Mouse (Mus musculus): ENCODE measurements around the gene Tfeb.

Gene Tfeb

DNA sequence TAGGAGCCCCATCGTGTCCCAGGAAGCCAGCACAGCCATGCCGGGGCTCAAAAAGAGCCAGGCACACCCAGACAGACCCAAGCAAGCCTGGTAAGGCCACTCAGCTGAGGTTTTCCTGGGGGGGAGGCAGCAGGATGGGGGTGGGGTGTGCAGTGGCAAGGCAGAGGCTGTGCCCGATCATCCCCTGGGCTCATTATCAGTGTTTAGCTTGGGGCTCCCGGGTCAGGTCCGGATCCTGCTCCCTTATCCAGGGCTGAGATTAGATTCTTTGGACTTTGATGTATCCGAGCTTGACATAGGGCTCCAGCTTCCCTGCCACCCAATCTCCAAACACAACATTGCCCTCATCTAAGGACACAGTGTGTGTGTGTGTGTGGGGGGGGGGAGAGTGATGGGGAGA lies 24.9 kb upstream of the Tfeb start:
- DNase-seq (ENCODE audit: extremely low spot score, low spot score): no peak

DNA sequence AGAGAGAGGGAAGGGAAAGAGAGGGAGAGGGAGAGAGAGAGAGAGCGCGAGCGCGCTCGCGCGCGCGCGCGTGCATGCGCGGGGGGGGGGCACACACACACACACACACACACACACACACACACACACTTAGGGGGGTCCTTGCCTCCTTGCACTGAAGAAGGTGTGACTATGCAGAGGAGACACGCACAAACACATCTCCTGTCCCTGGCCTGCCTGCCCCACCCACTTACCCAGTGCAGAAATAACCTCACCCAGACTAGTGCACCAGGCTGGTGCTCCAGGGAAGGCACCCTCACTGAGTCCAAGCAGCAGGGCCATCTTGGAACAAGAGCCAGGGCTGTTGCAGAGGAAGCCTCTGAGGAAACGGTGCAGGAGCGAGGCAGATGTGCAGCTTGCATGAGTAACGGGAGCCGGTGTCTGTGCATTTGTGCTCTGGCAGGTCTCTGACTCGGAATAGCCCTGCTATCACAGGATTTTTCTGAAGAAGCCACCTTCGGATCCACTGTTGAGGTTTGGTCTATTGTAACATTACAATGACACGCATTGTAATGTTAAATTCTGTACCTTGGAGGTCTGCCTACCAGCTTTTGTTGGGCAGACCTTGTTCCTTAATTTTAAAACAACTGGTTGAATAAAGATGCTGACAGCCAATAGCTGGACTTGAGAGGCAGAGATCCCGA lies 23.8 kb upstream of the Tfeb start:
- DNase-seq (ENCODE audit: extremely low spot score, low spot score): no peak

DNA sequence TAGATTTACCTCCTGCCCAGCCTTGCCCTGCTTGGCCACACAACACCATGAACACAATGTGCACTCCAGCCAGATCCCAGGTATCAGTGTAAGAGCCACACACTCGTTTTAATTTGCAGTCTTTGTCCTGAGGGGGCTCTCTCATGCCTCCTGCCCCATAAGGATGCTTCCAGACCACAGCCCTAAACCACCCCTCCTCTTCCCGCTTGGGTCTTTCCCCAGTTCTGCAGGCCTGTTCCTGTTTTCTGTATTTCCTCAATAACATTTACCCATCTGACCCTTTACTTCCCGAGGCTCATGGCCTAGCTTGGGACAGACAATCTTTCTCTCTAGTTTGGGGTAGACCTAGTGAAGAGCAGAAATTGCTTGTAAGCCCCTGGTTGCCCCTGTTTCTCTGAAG lies 21.8 kb upstream of the Tfeb start:
- no peak for DNase-seq (ENCODE audit: extremely low spot score, low spot score)

DNA sequence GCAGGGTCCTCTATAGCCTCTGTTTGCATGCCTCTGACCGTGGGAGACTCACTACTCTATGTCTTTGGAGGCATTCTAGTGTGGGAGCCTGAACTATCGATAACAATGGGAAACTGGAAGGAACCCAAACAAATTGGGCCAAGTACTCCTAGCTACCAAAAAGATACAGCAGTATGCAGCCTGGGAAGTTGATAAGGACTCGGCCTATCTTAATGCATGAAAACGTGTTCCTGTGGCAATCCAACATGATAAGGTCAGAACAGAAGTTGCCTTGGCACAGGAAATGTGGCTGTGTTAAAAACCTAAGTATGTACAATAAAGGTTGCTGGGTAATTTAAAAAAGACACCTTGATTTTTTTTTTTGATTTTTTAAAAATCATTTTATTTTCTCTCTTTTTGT lies 15.6 kb upstream of the Tfeb start:
- DNase-seq (ENCODE audit: extremely low spot score, low spot score): no peak

DNA sequence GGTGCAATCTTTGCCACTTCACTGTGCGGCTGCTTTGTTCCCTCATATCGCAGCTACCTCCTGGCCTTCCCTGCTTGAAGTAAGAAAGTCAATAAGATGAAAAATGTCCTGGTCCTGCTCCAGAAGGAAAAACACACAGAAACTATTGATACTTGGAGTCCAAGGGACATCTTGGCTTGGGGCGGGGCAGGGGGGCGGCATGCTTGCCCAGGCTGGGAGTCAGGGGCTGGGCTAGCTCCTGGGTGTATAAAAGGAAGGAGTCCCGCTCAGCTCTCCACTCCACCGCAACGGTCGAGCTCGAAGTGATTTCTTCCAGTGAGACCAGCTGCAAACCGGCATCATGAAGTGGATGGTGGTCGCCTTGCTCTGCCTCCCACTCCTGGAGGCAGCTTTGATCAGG lies 10.3 kb upstream of the Tfeb start, which contains the start of gene Pgc:
Gene Pgc, plus strand, starts transcription at position 277 of the 400 bp plus-strand sequence.
- no peak for DNase-seq (ENCODE audit: extremely low spot score, low spot score)

DNA sequence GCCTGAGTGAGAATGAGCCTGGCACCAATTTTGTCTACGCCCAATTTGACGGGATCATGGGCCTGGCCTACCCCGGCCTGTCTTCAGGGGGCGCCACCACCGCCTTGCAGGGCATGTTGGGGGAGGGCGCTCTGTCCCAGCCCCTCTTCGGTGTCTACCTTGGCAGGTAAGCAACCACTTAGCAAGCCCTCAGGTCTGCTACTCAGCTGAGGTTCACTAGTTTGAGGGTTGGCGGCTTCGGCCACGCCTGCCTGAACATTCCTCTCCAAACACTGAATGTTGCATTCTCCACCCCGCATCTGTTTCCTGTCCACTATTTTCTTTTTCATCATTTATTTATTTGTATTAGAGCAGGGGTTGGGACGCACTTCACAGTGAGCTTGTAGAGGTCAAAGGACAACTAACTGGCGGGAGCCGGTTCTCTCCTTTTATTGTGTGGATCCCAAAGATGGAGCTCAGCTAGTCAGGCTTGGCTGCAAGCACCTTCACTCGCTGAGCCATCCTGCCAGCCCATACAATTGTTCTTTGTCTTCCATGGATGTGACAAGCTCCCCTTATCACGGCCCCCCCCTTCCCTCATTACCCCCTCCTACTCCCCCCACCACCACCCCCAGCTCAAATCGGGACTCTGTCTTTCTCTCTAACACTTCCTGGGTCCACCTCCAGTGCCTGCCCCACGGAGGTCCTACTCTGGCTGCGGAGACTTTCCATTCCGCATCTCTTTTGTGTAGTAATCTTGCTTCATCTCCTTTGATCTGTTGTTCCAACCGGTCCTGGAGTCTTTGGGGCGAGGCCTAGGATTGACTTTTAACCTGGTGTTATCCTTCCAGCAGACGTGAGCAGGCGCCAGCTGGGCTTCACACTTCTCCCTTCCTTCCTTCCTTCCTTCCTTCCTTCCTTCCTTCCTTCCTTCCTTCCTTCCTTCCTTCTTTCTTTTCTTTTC lies 5.9 kb upstream of the Tfeb start:
- no peak for DNase-seq (ENCODE audit: extremely low spot score, low spot score)

DNA sequence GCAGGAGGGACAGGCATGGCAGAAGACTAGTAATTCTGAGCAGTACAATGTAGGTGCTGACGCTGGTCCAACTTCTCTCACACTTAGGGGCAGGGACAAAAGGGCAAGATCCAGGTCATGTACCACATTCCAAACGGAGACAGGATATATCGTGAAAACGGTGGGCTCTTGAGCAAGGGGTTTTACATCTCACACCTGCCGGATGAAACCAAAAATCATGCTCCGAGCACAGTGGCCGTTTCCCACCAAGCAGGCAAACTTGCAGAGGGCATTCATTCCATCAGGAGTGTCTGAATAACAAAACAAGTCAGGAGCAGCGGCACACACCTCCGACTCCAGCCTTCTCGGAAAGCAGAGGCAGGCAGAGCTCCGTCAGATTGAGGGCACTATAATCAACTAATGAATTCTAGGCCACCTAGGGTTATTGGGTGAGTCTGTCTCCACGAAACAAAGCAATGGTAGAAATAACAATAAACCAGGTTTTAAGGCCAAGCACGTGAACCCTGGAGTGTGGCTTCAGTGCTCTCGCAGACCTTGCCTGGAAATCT lies 1.2 kb upstream of the Tfeb start:
- DNase-seq (ENCODE audit: extremely low spot score, low spot score): no peak

DNA sequence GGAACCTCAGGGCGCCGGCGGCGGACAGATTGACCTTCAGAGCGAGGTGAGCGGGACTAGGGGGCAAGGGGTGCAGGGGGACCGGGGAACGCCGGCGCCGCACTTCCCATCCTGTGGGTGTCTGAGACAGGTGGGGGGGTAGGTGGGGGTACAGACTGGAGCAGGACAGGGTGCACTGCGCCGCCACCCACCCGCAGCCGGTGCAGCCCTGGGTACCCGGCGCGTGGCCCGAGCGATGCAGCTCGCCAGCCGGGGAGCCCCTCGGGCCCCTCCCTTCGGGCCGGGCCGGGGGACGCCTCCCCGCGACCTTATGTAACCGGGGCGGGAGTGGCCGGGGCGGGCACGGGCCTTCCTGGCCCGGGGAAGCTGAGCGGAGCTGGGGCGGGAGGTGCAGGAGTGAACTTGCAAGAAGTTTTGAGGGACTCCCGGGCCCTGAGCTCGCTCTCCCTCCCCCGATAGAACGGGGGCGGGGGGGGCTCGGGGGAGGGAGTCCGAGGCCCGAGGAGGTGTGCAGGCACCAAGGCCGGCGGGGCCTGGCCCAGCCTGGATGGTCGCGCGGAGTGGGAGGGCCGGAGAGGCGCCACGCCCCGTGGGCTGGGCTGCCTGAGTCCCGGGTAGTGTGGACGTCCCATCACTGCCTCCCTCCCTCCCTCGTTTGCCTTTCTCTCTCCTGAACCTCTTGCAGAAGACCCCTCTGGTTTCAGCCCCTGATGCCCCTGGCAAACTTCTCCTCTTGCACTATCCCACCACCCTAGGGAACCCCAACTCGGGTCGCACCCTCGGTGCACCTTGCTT lies 638 bp downstream of the Tfeb start:
- peak; percentile 73 for DNase-seq (ENCODE audit: extremely low spot score, low spot score)

DNA sequence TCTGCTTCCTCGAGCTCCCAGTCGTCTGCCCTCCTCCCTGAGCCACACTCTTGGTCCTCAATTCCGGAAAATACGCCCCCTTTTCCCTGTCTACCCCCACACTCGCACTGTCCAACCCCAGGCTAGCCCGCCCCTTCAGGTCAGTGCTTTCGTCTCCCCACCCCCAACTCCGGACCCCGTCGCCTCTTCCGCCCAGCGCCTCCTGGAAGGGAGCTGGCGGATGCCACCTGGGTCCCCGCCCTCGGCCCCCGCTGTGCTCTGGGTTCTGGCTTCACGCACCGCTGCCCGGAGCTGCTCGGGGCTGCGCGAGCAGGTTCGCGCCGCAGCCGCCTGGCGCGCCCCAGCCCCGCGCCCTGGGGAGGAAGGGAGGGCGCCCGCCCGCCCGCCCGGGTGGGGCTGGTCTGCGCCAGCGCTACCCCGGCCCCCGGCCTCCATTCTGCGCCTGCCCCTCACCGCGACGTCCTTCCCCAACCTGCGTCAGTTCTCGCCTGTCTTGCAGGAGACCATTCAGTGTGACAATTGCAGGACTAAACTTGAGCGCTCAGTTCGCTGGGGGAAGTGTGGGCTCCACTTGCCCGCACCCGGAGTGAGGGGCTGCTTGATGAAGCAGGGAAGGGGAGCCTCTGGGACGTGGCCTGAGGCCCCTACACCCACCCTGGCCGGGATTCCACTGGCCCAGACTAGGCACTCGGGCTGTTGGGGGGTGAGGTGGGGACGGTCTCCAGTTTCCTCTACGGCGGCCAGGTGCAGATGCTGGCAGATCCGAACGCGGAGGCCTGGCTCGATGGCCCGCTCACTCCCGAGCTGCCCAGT lies 1.4 kb downstream of the Tfeb start:
- DNase-seq (ENCODE audit: extremely low spot score, low spot score): peak; percentile 56

DNA sequence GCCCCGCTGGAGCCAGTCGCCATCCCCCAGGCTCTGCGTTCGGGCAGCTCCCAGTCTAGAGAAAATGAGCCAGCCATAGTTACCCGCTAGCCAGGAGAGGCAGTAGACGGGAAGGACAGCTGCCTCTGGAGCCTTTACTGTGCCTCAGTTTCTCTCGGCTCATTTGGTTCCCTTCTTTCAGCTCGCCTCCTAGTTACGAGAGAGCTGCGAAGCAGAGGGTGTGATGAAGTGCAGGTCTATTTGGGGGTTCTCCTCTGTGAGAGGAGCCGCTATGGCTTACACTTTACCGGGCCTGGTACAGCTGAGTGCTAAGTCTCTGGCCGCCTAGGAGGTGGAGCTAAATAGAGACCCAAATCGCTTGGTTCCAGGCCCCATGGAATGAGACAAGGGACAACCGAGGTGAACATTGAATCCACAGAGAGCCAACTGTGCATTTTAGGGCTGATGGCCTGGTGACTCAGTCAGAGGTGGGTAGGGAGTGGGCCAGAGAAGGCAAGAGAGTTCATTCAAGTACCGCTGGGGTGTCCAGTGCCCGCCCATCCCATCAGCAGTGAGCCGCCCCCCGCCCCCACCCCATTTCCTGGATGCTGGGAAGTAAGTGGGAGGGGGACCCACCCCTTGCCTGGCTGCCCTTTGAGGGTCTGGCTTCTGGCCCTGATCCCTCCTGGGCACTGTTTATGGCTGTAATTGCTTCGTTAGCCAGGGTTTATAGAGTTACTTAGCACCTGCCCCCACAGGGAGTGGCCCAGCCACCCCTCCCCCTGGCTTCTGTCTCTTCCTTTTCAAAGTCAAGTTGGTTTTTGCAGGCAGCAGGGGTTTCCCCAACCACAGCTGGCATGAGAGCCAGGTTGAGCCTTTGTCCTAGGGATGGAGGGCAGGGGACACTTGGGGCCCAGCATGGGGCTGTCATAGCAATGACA lies 2.3 kb downstream of the Tfeb start:
- peak; percentile 24 for DNase-seq (ENCODE audit: extremely low spot score, low spot score)

DNA sequence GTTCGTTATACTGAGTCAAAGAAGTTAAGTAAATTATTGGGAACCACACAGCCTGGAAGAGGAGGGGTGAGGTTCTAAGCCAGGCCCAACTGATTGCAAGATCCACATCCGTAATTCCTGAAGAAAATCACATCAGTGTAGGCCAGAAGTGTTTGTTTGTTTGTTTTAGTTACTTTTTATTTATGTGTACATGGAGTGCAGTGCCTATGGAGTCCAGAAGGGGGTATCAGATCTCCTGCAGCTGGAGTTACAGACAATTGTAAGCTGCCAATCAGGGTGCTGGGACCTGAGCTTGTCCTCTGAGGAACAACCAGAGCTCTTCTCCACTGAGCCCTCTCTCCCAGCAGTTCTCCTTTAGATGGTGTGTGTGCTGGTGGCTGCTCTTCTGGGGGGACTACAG lies 3.4 kb downstream of the Tfeb start:
- no peak for DNase-seq (ENCODE audit: extremely low spot score, low spot score)

DNA sequence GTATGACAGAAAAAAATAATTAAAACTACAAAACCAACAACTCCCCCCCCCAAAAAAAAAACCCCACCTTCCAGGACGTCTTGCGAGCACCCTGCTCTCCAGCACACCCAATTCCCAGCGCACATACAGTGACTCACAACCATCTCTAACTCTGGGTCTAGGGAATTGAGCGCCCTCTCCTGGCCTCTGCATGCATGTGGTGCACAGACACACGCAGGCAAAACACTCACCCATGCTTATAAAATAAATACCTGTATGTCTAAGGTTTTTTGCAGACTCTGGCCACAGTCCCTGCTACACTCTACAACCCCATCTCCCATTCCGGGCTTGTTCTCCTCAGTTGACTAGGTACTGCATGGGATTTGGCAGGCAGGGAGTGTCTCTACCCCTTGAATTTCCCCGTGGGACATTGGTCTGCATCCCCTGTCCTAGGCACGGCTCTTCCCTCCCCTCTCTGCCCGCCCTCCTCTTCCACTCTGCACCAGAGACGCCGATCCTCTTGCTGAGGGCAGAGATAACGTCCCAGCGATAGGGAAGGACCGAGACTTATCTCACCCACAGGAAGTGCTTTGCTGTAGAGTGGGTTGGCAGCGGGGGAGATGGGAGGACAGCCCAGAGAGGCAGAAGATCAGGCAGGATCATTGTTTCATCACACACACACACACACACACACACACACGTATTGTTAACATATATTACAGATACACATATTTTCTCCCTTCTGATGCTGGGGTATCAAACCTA lies 6.3 kb downstream of the Tfeb start:
- no peak for DNase-seq (ENCODE audit: extremely low spot score, low spot score)

DNA sequence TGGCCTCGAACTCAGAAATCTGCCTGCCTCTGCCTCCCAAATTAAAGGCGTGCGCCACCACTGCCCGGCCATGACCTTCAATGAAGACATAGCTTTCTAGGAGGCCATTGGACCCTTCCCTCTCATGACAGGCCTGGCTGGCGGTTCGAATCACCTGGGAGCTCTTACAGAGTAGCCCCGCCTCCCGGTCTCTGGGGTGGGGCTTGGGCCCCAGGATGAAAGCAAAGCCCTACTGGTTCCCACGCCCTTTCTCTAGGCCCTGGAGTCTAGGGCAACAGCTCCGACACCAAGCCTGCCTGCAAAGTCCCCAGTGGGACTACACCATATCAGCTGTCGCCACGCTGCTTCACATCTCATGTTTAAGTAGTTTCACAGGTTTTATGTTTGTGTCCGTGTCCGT lies 7.3 kb downstream of the Tfeb start:
- DNase-seq (ENCODE audit: extremely low spot score, low spot score): no peak

DNA sequence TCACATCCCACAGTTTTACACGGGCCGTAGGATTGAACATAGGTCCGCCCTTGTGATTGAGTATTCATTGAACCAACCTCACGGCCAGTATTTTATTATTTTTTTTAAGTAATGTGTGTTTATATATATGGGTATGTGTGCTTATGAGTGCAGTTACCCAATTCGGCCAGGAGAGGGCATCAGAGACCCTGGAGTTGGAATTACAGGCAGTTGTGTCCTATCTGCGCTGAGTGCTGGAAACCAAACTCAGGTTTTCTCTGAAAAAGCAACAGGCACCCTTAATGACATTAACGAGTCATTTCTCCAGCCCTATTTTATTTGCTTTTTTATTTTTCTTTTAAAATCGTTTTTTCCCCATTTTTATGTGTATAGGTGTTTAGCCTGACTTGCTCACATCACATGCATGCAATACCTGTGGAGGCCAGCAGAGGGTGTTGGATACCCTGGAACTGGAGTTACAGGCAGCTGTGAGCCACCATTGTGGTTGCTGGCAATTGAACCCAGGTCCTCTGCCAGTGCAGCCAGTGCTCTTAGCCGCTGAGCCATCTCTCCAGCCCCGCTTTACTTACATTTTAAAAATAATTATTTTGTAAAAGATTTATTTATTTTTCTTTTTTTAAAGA lies 8.0 kb downstream of the Tfeb start:
- no peak for DNase-seq (ENCODE audit: extremely low spot score, low spot score)

DNA sequence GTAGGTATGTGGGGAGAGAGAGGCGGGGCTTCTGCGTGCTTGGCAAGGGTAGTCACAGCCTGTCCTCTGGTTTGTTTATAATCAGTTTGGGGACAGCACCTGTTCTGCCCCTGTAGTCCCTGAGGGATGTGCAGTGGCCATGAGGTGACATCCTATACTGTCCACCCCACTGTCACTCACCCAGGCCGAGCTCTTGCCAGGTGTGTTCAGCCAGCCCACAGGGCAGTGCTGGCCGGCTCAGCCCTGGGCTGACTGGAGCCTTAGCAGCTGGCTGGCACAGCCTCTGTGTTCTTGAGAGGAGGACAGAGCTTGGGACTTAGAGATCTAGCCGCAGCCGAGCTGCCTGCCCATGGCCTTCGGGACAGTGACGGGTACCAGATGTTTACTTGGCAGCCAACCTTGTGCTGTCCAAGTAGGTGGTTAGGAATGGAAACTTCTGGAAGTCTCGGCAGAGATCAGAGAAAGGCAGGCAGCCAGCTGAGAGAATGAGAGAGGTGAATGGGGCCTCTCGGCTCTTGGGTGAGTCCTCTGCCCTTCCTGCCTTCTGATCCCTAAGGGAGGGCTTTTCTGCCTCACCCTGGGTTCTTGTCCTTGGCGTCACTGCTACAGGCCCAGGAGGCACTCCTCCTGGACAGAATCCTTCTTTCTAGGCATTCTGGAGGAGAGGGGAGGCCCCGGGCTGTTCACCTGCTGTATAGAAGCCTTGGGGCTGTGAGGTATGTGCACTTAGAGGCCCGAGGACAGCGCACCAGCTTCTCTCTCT lies 12.1 kb downstream of the Tfeb start:
- no peak for DNase-seq (ENCODE audit: extremely low spot score, low spot score)

DNA sequence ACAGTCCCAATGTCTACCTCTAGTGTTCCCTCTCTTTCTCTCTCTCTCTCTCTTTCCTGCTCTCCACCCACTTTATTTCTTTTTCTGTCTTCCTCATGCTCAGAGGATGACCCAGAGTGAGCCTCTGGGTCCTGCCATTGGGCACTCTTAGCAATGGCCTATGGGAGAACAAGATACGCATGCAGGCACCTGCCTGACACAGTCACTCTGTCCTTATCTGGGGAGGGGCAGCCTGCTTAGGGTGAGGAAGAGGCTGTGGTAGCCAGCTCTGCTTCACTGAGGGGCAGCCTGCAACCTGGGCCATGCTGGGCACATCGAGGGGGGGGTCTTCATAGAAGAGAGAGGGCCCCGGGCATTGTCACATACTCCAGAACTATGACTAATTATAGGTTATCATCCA lies 12.8 kb downstream of the Tfeb start:
- no peak for DNase-seq (ENCODE audit: extremely low spot score, low spot score)

DNA sequence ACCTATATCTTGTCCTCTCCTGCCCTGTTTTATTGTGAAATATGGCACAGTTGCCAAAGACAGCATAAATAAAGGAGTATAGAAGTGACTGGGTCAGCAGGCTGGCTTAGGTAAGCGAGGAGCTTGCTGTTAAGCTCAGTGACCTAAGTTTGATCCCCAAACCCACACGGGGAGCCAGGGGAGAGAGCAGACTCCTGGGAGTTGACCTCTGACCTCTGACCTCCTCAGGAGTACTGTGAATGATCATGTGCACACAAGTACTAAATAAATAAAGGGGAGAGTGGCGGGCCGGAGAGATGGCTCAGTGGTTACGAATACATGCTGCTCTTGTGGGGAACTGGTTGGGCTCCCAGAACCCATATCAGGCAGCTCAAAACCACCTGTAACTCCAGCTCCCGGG lies 13.3 kb downstream of the Tfeb start:
- DNase-seq (ENCODE audit: extremely low spot score, low spot score): no peak

DNA sequence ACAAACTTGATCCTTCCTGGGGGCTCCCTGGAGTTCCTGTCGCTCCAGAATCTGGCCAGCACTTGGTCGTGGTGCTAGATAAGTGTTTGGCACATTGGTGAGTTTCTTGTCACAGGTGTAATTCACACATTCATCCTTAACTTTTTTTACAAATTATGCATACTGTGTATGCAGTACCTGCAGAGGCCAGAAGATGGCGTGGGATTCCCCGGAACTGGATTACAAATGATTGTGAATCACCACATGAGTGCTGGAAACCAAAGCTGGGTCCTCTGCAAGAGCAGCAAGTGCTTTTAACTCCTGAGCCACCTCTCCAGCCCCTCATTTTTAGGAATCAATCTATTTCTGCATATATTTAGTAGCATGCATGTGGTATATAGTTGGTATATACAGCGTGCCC lies 15.0 kb downstream of the Tfeb start:
- DNase-seq (ENCODE audit: extremely low spot score, low spot score): no peak

All from neural tube, embryonic 10.5 days (tissue).